Mouse (Mus musculus) heart, adult 2 months (tissue): ENCODE measurements at regions not wholly inside any gene's neighbourhood (a gene's known extent, or its start where the extent isn't known, plus 50 kb on each side); places are given as distances from the start of the nearest gene placed in this dataset.

Source experiments
- DNase-seq, 2 experiments: peaks; one replicate each; pipeline ENCODE4 v3.0.0; 2021
- H3K27ac ChIP-seq: fragments of 200-600 bp; 2 replicates; pipeline ENCODE4 v1.8.1; 2022
- H3K27me3 ChIP-seq: fragments of 200-500 bp; 2 replicates; pipeline ENCODE4 v1.6.1; 2012; ENCODE audit warnings: mild to moderate bottlenecking, low read length, inconsistent platforms, mixed read lengths; ENCODE audit not compliant: control insufficient read depth, insufficient read depth
- H3K36me3 ChIP-seq: fragments of 200-500 bp; 2 replicates; pipeline ENCODE4 v1.6.1; 2012; ENCODE audit warnings: low read length, inconsistent platforms; ENCODE audit not compliant: control insufficient read depth, insufficient read depth
- H3K4me1 ChIP-seq: fragments of 200-500 bp; 2 replicates; pipeline ENCODE4 v1.6.1; 2011; ENCODE audit warnings: low read length; ENCODE audit not compliant: control insufficient read depth, insufficient read depth
- H3K4me3 ChIP-seq: fragments of 200-600 bp; 2 replicates; pipeline ENCODE4 v1.8.1; 2022
- H3K79me2 ChIP-seq: fragments of 200-500 bp; replicated peaks from 2 replicates; pipeline ENCODE4 v1.6.1; 2012; ENCODE audit warnings: mild to moderate bottlenecking, inconsistent platforms, low read length, moderate library complexity, mixed read lengths; ENCODE audit not compliant: control insufficient read depth, insufficient read depth
- H3K9ac ChIP-seq: fragments of 200-500 bp; 2 replicates; pipeline ENCODE4 v1.6.1; 2012; ENCODE audit warnings: low read depth, mild to moderate bottlenecking, control low read depth, inconsistent platforms, low read length, mixed read lengths
- CTCF ChIP-seq: fragments of 200-600 bp; IDR thresholded peaks from 2 replicates; pipeline ENCODE4 v1.8.1; 2022; ENCODE audit warnings: antibody characterized with exemption, mild to moderate bottlenecking, moderate library complexity
- EP300 ChIP-seq: fragments of 200-500 bp; IDR thresholded peaks from 2 replicates; pipeline ENCODE4 v1.6.1; 2011; ENCODE audit warnings: low read depth, low read length, control low read depth; ENCODE audit not compliant: insufficient read depth
- POLR2A ChIP-seq: fragments of 200-500 bp; IDR thresholded peaks from 2 replicates; pipeline ENCODE4 v1.6.1; 2011; ENCODE audit warnings: mild to moderate bottlenecking, low read depth, low read length, control low read depth; ENCODE audit not compliant: insufficient read depth
- WGBS: fragments of 180-500 bp; shearing (Covaris S2); methylation state at CpG from one replicate; pipeline ENCODE4 v1.1.7; 2018; 5-methylcytosine and 5-hydroxymethylcytosine counted together
- intact Hi-C: fragments of 180-260 bp; cut with DNase I; formaldehyde crosslinking; loops from one replicate; pipeline ENCODE4 v1.15.1; 2025

DNA sequence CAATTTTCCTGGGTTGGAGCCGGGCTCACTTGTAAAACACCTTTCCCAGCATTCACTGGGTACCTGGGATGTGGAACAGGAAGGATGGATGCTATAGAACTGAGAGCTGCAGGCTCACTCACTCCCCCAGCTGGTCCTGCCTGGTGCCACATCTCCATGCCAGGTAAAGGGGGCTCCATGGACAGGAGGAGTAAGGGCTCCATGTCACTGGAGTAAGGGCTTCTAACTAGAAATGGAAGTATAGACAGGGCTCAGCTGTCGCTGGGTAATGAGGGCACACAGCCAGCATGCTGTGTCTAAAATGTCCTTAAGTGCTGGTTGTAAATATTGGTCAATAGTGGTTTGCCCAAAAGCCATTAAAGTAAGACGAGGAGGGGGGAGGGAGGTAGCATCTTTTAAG lies 99.4 kb upstream of the Gpr12 start:
- Histone ChIP-seq H3K27me3 (no peaks in the 10 kb centered on the region), H3K4me3 (no peak overlapping the region), H3K36me3 (no peaks in the 10 kb centered on the region), H3K79me2 (no peaks in the 10 kb centered on the region), H3K27ac (no peak overlapping the region), H3K4me1 (no peaks in the 10 kb centered on the region), H3K9ac (no peak overlapping the region)
- no peak for DNase-seq
- no peak for TF ChIP-seq POLR2A
- no peak for TF ChIP-seq EP300
- no peak for TF ChIP-seq CTCF
- 59% methylated on average over 3 of the region's 3 CpGs for WGBS
- intact Hi-C loops: no loop called here

DNA sequence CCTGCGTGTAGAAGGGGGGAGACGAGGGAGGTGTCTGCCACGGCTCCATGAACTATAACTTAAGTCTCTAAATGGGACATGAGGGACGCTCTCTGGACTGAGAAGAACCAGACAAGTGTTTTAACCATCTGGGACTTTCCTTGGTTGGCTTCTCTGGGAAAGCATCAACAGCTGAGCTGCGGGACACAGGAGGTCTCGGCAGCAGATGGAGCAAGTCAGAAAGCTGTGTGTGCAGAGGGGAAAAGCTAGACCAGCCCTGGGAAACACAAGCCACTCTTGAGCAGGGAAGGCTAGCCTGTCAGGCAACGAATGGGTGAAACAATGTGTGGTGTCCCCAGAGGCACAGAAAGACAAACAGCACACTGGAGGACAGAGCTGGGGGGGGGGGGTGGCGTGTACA lies 98.5 kb upstream of the Gpr12 start:
- H3K27me3 ChIP-seq: no peaks in the 10 kb centered on the region
- H3K4me3 ChIP-seq: no peak overlapping the region
- DNase-seq: no peak
- intact Hi-C loops: no loop called here
- H3K27ac ChIP-seq: no peak overlapping the region
- TF ChIP-seq CTCF (no peak), POLR2A (no peak)
- no peaks in the 10 kb centered on the region for H3K36me3 ChIP-seq
- 56% methylated on average over 8 of the region's 8 CpGs for WGBS
- no peaks in the 10 kb centered on the region for H3K79me2 ChIP-seq
- H3K9ac ChIP-seq: no peak overlapping the region
- H3K4me1 ChIP-seq: no peaks in the 10 kb centered on the region

DNA sequence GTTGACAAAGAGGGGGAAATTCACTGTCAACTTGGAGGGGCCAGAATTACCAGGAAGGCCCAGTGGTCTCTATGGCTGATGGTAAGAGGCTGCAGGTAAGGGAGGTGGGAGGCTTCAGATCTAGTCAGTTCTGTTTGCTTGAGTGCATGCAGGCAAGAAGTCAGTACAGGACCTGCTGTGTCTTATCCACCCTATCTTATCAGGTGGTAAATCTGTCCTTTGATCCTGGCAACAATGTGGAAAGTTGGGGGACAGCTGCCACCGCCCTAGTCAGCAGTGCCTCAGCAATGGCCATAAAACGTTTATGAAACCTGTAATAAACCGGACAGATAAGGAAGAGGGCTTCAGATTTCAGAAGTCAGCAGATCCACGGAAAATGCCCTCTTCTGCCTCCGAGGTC lies 97.9 kb upstream of the Gpr12 start:
- intact Hi-C loops: no loop called here
- H3K27me3 ChIP-seq: no peaks in the 10 kb centered on the region
- WGBS: 69% methylated on average over 5 of the region's 5 CpGs

DNA sequence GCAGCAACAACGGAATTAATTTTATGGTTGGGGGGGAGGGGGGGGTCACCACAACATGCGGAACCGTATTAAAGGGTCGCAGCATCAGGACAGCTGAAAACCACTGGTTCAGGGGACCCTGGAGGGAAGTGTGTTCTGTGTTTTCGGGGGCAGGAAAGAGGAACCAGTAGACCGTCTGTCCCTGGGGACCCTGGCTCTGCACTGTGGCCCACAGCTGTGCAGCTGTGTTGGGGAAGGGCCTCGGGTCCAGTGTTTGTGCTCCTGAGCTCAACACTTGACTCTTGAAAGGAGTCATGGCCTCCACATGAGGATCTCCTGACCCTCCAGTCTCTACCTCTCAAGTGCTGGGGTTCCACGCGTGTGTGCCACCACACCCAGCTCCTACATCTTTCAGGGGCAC lies 96.5 kb upstream of the Gpr12 start:
- Histone ChIP-seq H3K9ac (no peak overlapping the region), H3K36me3 (no peaks in the 10 kb centered on the region), H3K4me1 (no peaks in the 10 kb centered on the region; the same call in 1 of the 2 replicates), H3K27ac (no peak overlapping the region), H3K79me2 (no peaks in the 10 kb centered on the region), H3K4me3 (no peak overlapping the region), H3K27me3 (no peaks in the 10 kb centered on the region)
- WGBS: 61% methylated on average over 9 of the region's 9 CpGs
- peak in 1 of 2 experiments; percentile 64 for DNase-seq
- intact Hi-C loops: no loop called here
- TF ChIP-seq EP300 (no peak), CTCF (no peak), POLR2A (no peak)

More for the DNA sequence above, 97.9 kb upstream of the Gpr12 start:
- no peak for TF ChIP-seq EP300
- DNase-seq: no peak
- no peaks in the 10 kb centered on the region for H3K4me1 ChIP-seq
- H3K4me3 ChIP-seq: no peak overlapping the region
- no peak overlapping the region for H3K9ac ChIP-seq
- no peak overlapping the region for H3K27ac ChIP-seq
- H3K79me2 ChIP-seq: no peaks in the 10 kb centered on the region
- no peaks in the 10 kb centered on the region for H3K36me3 ChIP-seq

DNA sequence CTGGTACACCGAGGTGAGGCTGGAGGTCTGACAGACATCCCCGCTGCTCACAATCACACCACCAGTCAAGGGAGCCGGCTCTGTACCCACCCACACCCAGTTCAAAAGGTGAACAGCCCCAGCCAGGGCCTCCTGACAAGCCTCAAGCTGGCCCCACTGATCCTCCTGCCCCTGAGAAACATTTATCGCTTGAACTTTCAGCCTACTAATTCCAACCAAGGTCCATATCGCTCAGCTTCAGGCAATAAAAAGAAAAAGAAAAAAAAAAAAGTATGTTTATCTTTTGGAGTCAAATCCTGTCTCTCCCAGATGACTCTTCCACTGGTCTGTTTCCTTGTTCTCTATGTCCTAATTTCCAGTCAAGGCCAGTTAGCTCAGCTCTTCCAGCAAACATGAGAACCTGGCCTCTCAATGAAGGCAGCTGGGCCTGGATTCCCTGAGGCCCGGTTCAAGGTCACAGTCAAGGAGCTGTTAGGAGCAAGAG lies 94.2 kb upstream of the Gpr12 start:
- no peaks in the 10 kb centered on the region for H3K27me3 ChIP-seq
- peak in 1 of 2 experiments; percentile 30 for DNase-seq
- H3K79me2 ChIP-seq: no peaks in the 10 kb centered on the region
- TF ChIP-seq EP300: no peak
- no peak for TF ChIP-seq POLR2A
- TF ChIP-seq CTCF: no peak
- intact Hi-C loops: loop anchor here (5.0 to 10.0 kb wide), 2 partner anchors 546 to 638 kb away; no protein-coding TSS in a partner anchor
- H3K4me1 ChIP-seq: no peaks in the 10 kb centered on the region; the same call in 1 of the 2 replicates
- H3K36me3 ChIP-seq: no peaks in the 10 kb centered on the region
- H3K27ac ChIP-seq: peak overlapping the region; percentile 20
- H3K4me3 ChIP-seq: no peak overlapping the region
- H3K9ac ChIP-seq: no peak overlapping the region
- whole genome bisulfite sequencing: 42% methylated on average over 6 of the region's 6 CpGs

DNA sequence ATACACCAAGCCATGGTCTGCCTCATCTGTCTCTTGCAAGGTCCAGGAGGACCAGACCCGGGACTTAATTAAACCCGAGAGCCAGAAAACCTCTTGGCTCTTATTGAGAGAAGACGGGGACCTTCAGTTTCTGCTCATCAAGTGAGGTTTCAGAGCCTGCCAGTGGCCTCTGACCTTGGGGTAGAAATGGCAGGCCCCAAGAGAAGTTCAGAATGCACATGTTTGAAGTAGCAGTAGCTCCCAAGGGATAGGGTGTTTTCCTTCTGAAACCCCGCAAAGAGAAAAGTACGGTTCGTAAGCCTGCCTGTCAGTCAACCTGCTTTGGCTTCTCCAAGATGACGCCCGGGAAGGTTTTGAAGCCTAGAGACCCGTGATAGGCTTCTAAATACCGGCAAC lies 93.7 kb upstream of the Gpr12 start:
- no peaks in the 10 kb centered on the region for H3K79me2 ChIP-seq
- no peak overlapping the region for H3K9ac ChIP-seq
- WGBS: 76% methylated on average over 10 of the region's 10 CpGs
- DNase-seq: no peak
- no peak overlapping the region for H3K4me3 ChIP-seq
- no peaks in the 10 kb centered on the region; the same call in 1 of the 2 replicates for H3K4me1 ChIP-seq
- H3K27ac ChIP-seq: peak overlapping the region; percentile 20
- H3K27me3 ChIP-seq: no peaks in the 10 kb centered on the region
- intact Hi-C loops: loop anchor here (5.0 to 10.0 kb wide), 2 partner anchors 546 to 639 kb away; no protein-coding TSS in a partner anchor
- TF ChIP-seq EP300 (no peak), CTCF (no peak), POLR2A (no peak)
- no peaks in the 10 kb centered on the region for H3K36me3 ChIP-seq
